Mouse (Mus musculus) olfactory bulb, adult 2 months (tissue): Measurements from ENCODE around the gene Nkd1.

Source experiments
- CTCF ChIP-seq: fragments of 200-500 bp; IDR thresholded peaks from 2 replicates; pipeline ENCODE4 v1.5.1; 2012; ENCODE audit warnings: low read depth, mild to moderate bottlenecking, low read length, moderate library complexity; ENCODE audit not compliant: insufficient read depth
- POLR2A ChIP-seq: fragments of 200-500 bp; IDR thresholded peaks from 2 replicates; pipeline ENCODE4 v1.6.1; 2012; ENCODE audit warnings: mild to moderate bottlenecking, low read depth, low read length, moderate library complexity; ENCODE audit not compliant: insufficient read depth

DNA sequence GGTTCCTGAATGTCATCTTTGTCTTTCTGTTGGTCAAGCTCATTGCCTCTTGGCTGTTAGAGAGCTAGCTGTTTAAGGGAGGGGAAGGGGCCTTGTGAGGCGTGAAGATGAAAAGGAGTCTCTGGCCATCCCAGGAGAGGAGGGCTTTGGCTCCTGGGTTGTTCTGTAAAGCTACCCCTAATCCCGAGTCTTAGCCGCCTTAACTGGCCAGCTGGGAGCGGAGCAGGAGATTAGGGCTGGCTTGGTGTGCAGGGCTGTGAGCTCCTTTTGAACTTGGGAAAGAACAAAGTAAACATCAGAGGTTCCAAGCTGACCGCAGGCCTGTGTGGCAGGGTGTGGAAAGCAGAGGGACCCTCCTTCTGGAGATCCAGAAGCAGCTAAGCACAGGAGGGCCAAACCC, 53.8 kb downstream of the Nkd1 start:
- TF ChIP-seq CTCF (no peak), POLR2A (no peak)
